23 mouse cellular contexts compared by ENCODE assay signal in genomic region chr2:148480376-148480775, GRCm38 (mm10). TPM values are rescaled to one million over a fixed set of nuclear protein-coding genes. Genes with fewer than 3 reads are reported as not detected.
DNase-seq lines count a peak whose midpoint lies in the region; ATAC-seq lines count a peak whose summit lies in the region.
"Had no signal": no experiment of that assay in that cellular context is flagged by ENCODE, and none has a peak within 500 bp of the region (broad histone marks: within the 10 kb centered on the region; RNA-seq: fewer than 3 reads in every experiment).

No protein-coding gene starts in this region.

- H3K9ac ChIP-seq in forebrain, embryonic 16.5 days (replicated peaks; ENCODE audit: low read depth, low read length): no peak overlapping the region
- H3K9ac ChIP-seq: embryonic facial prominence, embryonic 13.5 days; embryonic facial prominence, embryonic 15.5 days; forebrain, embryonic 12.5 days; forebrain, postnatal 0 days had no signal

- no peaks in the 10 kb centered on the region for H3K9me3 ChIP-seq in forebrain, embryonic 16.5 days (ENCODE audit: control insufficient read depth, low read length)
- H3K9me3 ChIP-seq: embryonic facial prominence, embryonic 13.5 days; embryonic facial prominence, embryonic 15.5 days; forebrain, embryonic 10.5 days; forebrain, embryonic 12.5 days had no signal

- no peaks in the 10 kb centered on the region for H3K4me1 ChIP-seq in forebrain, embryonic 16.5 days (replicated peaks; ENCODE audit: control insufficient read depth, insufficient read depth, low read length)
- H3K4me1 ChIP-seq: embryonic facial prominence, embryonic 13.5 days; embryonic facial prominence, embryonic 15.5 days had no signal

- H3K27me3 ChIP-seq in forebrain, embryonic 16.5 days (replicated peaks; ENCODE audit: control insufficient read depth, insufficient read depth, low read length): no peaks in the 10 kb centered on the region
- H3K27me3 ChIP-seq: embryonic facial prominence, embryonic 13.5 days; embryonic facial prominence, embryonic 15.5 days; forebrain, embryonic 12.5 days had no signal

- H3K36me3 ChIP-seq in forebrain, embryonic 16.5 days (ENCODE audit: control insufficient read depth, insufficient read depth): no peaks in the 10 kb centered on the region
- H3K36me3 ChIP-seq: embryonic facial prominence, embryonic 13.5 days; embryonic facial prominence, embryonic 15.5 days; forebrain, embryonic 10.5 days; forebrain, embryonic 12.5 days had no signal

- H3K4me3 ChIP-seq in forebrain, embryonic 16.5 days (replicated peaks; ENCODE audit: low read length): no peak overlapping the region
- H3K4me3 ChIP-seq: embryonic facial prominence, embryonic 13.5 days; embryonic facial prominence, embryonic 15.5 days; erythroblast, embryonic 14.5 days; forebrain, embryonic 10.5 days; forebrain, embryonic 12.5 days had no signal

- H3K4me2 ChIP-seq in forebrain, embryonic 16.5 days (ENCODE audit: low read length): no peak overlapping the region
- H3K4me2 ChIP-seq: embryonic facial prominence, embryonic 13.5 days; embryonic facial prominence, embryonic 15.5 days; forebrain, embryonic 12.5 days had no signal

- H3K27ac ChIP-seq in forebrain, embryonic 16.5 days (ENCODE audit: low read length): no peak overlapping the region
- H3K27ac ChIP-seq: embryonic facial prominence, embryonic 13.5 days; embryonic facial prominence, embryonic 15.5 days; forebrain, embryonic 10.5 days; forebrain, embryonic 12.5 days had no signal

- WGBS in forebrain, embryonic 16.5 days: 92% methylated on average over 8 of the region's 8 CpGs

- DNase-seq in lung, postnatal 10 days: peak; percentile 30
- no peak for DNase-seq in lung, postnatal 25 days (ENCODE audit: low spot score)
- DNase-seq: adrenal gland, adult 2 months; adrenal gland, postnatal 10 days; adrenal gland, postnatal 25 days; cerebellum, adult 11 months; cerebellum, adult 18-20 months; cerebellum, adult 8-10 months; cerebellum, adult 9-11 months; cerebellum, postnatal 14 days; cerebellum, postnatal 36 days; embryo, embryonic 11 days; forebrain, postnatal 0 days had no signal

- ATAC-seq in granulocyte monocyte progenitor cell, adult 5-6 weeks (replicated peaks; ENCODE audit: poor library complexity, severe bottlenecking): 0 out of 2 replicates have a peak, but pooled peaks have one; percentile 28
- ATAC-seq in megakaryocyte progenitor cell, adult 5-6 weeks (replicated peaks; ENCODE audit: poor library complexity): peak; percentile 54; the same call in 1 of the 2 replicates
- ATAC-seq in forebrain, embryonic 16.5 days: no peak
- ATAC-seq: forebrain, embryonic 14.5 days; forebrain, postnatal 0 days had no signal

RNA-seq across cellular contexts. Expression of gene Cd93, which starts 37.0 kb away (rescaled TPM):
- 148 and 150 TPM in 2 replicates for total RNA-seq in granulocyte monocyte progenitor cell, adult 5-6 weeks (2014; fragmentation: Nextera tagmentation)
- 145 TPM in 2 replicates for total RNA-seq in granulocyte monocyte progenitor cell, adult 5-6 weeks (2017)
- 102 and 116 TPM in 2 replicates for total RNA-seq in megakaryocyte progenitor cell, adult 5-6 weeks (2015)
- total RNA-seq in megakaryocyte progenitor cell, adult 5-6 weeks (2017): 126 and 132 TPM in 2 replicates
- polyA plus RNA-seq in forebrain, embryonic 16.5 days (2015; fragmentation: Nextera tagmentation; extraction: Ambion mirVana): 7.4 and 7.5 TPM in 2 replicates
- total RNA-seq: MEL had no signal
